Mouse (Mus musculus): Measurements from ENCODE around the gene Hist1h2bf.

DNA sequence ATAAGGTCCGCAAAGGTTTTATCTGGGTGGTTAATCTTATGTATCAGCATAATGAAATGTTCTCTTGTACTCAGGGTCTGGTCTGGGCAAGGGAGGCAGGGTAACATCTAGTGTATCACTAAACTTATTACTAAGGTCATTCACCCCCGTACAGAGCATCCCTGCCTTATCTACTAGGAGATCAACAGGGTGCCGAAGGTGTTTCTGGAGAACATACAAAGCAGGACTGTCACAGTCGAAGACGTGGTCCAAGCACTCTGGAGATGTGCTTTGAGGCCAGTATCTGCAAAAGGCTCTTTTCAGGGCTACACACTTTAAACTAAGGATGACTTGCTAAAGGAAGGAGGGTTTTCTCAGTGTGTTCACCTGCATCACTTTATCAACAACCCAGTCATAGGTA, 27.3 kb downstream of the Hist1h2bf start:
- TF ChIP-seq POLR2A (IDR thresholded peaks at IDR 0.05; ENCODE audit: insufficient read depth, low read depth, low read length) (no peak), CTCF (IDR thresholded peaks at IDR 0.05) (no peak), EP300 (IDR thresholded peaks at IDR 0.05; ENCODE audit: insufficient read depth, low read depth, low read length) (no peak)
